Mouse (Mus musculus): ENCODE data around the gene Mgat5. TPM values are rescaled to one million over a fixed set of nuclear protein-coding genes. Genes with fewer than 3 reads are reported as not detected.

Gene Mgat5
- total and polyA plus RNA-seq, 2 experiments from 2014 or later: 2.1 to 11.2 TPM

- peaks cover 13% of the 10 kb centered on the region; the same call in 1 of the 2 replicates for H3K4me1 ChIP-seq (ENCODE audit: control insufficient read depth, insufficient read depth)
- no peak overlapping the region for H3K4me2 ChIP-seq (ENCODE audit: low read depth, low read length)
- H3K27ac ChIP-seq (ENCODE audit: low read depth): no peak overlapping the region
- WGBS: 54% methylated on average over 4 of the region's 4 CpGs
- H3K9me3 ChIP-seq (replicated peaks; ENCODE audit: control insufficient read depth, low read length): no peaks in the 10 kb centered on the region
- H3K27me3 ChIP-seq (ENCODE audit: control insufficient read depth, insufficient read depth, low read length): no peaks in the 10 kb centered on the region
- ATAC-seq (ENCODE audit: insufficient read depth, low read depth) (no peak), DNase-seq (ENCODE audit: low spot score) (no peak)
- H3K9ac ChIP-seq (replicated peaks; ENCODE audit: low read depth, low read length): no peak overlapping the region
- H3K36me3 ChIP-seq (replicated peaks; ENCODE audit: control insufficient read depth, insufficient read depth, low read length): no peaks in the 10 kb centered on the region
- H3K4me3 ChIP-seq (ENCODE audit: low read depth, low read length): no peak overlapping the region
- TF ChIP-seq CTCF (IDR thresholded peaks at IDR 0.05; ENCODE audit: low read depth) (no peak), EP300 (IDR thresholded peaks at IDR 0.05; ENCODE audit: low read depth) (no peak)
Measured at GRCm38 (mm10) chr1:127202360-127202759, 2.5 kb upstream of the Mgat5 start.

GRCm38 (mm10) chr1:127203231-127203764 is 1.5 kb upstream of the Mgat5 start:
- H3K27ac ChIP-seq (ENCODE audit: low read depth): no peak overlapping the region
- no peak overlapping the region for H3K4me3 ChIP-seq (ENCODE audit: low read depth, low read length)
- TF ChIP-seq CTCF (IDR thresholded peaks at IDR 0.05; ENCODE audit: low read depth) (peak; percentile 38), EP300 (IDR thresholded peaks at IDR 0.05; ENCODE audit: low read depth) (no peak)
- H3K9me3 ChIP-seq (replicated peaks; ENCODE audit: control insufficient read depth, low read length): no peaks in the 10 kb centered on the region
- peak; percentile 17 for DNase-seq (ENCODE audit: low spot score)
- no peak overlapping the region for H3K4me2 ChIP-seq (ENCODE audit: low read depth, low read length)
- H3K9ac ChIP-seq (replicated peaks; ENCODE audit: low read depth, low read length): no peak overlapping the region
- H3K4me1 ChIP-seq (ENCODE audit: control insufficient read depth, insufficient read depth): peaks cover 14% of the 10 kb centered on the region; the same call in 1 of the 2 replicates
- WGBS: 56% methylated on average over 4 of the region's 4 CpGs
- no peaks in the 10 kb centered on the region for H3K27me3 ChIP-seq (ENCODE audit: control insufficient read depth, insufficient read depth, low read length)
- H3K36me3 ChIP-seq (replicated peaks; ENCODE audit: control insufficient read depth, insufficient read depth, low read length): no peaks in the 10 kb centered on the region
- no peak for ATAC-seq (ENCODE audit: insufficient read depth, low read depth)

- Histone ChIP-seq H3K27me3 (ENCODE audit: control insufficient read depth, insufficient read depth, low read length) (no peaks in the 10 kb centered on the region), H3K27ac (ENCODE audit: low read depth) (peak overlapping the region; percentile 95), H3K4me3 (ENCODE audit: low read depth, low read length) (peak overlapping the region; percentile 93), H3K4me2 (ENCODE audit: low read depth, low read length) (peak overlapping the region; percentile 84), H3K9me3 (replicated peaks; ENCODE audit: control insufficient read depth, low read length) (no peaks in the 10 kb centered on the region), H3K9ac (replicated peaks; ENCODE audit: low read depth, low read length) (peak overlapping the region; percentile 73), H3K4me1 (ENCODE audit: control insufficient read depth, insufficient read depth) (peaks cover 14% of the 10 kb centered on the region; the same call in 1 of the 2 replicates), H3K36me3 (replicated peaks; ENCODE audit: control insufficient read depth, insufficient read depth, low read length) (no peaks in the 10 kb centered on the region)
- TF ChIP-seq EP300 (IDR thresholded peaks at IDR 0.05; ENCODE audit: low read depth) (no peak), CTCF (IDR thresholded peaks at IDR 0.05; ENCODE audit: low read depth) (no peak)
- ATAC-seq (ENCODE audit: insufficient read depth, low read depth) (no peak), DNase-seq (ENCODE audit: low spot score) (no peak)
- WGBS: under 1% methylated on average over 24 of the region's 24 CpGs
Measured at GRCm38 (mm10) chr1:127205501-127206019, 745 bp downstream of the Mgat5 start.

DNA sequence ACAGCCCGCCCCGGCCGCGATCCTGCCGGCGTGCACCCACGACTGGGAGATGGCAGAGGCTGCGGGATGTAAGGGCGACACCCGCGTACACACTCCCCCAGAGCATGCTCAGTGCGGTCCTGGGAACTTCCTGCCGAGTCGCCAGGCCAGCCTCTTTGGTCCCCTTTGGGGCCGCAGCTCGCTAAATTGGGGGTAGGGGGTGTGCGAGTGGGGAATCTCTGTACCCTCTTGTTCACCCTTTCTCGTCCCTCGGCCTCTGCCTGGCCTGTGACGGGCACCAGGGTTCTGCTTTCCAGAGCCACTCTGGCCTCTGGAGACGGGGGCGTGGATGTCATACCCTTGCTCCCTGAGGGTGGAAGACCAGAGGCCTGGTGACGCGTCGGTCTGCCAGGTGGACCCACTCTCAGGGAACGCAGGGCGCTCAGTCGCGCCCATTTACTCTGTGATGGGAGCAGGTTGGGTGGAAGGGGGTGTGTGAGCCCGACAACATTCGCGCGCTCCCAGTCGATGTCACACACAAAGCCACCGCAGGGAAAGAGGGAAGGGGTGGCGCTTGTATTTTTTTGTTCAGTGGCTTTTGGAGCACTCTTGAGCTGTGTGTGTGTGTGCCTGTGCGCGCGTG is 1.3 kb downstream of the Mgat5 start:
- peak overlapping the region; percentile 73 for H3K9ac ChIP-seq (replicated peaks; ENCODE audit: low read depth, low read length)
- peak overlapping the region; percentile 84 for H3K4me2 ChIP-seq (ENCODE audit: low read depth, low read length)
- TF ChIP-seq EP300 (IDR thresholded peaks at IDR 0.05; ENCODE audit: low read depth) (no peak), CTCF (IDR thresholded peaks at IDR 0.05; ENCODE audit: low read depth) (no peak)
- H3K36me3 ChIP-seq (replicated peaks; ENCODE audit: control insufficient read depth, insufficient read depth, low read length): no peaks in the 10 kb centered on the region
- ATAC-seq (ENCODE audit: insufficient read depth, low read depth) (no peak), DNase-seq (ENCODE audit: low spot score) (peak; percentile 36)
- 3% methylated on average over 39 of the region's 39 CpGs for WGBS
- peaks cover 14% of the 10 kb centered on the region; the same call in 1 of the 2 replicates for H3K4me1 ChIP-seq (ENCODE audit: control insufficient read depth, insufficient read depth)
- peak overlapping the region; percentile 93 for H3K4me3 ChIP-seq (ENCODE audit: low read depth, low read length)
- H3K27me3 ChIP-seq (ENCODE audit: control insufficient read depth, insufficient read depth, low read length): no peaks in the 10 kb centered on the region
- no peaks in the 10 kb centered on the region for H3K9me3 ChIP-seq (replicated peaks; ENCODE audit: control insufficient read depth, low read length)
- H3K27ac ChIP-seq (ENCODE audit: low read depth): 0 out of 2 replicates have a peak overlapping the region, but pooled peaks have one; percentile 32

- H3K4me2 ChIP-seq (ENCODE audit: low read depth, low read length): peak overlapping the region; percentile 84
- no peak overlapping the region for H3K27ac ChIP-seq (ENCODE audit: low read depth)
- H3K9ac ChIP-seq (replicated peaks; ENCODE audit: low read depth, low read length): 0 out of 2 replicates have a peak overlapping the region, but pooled peaks have one; percentile 26
- ATAC-seq (ENCODE audit: insufficient read depth, low read depth) (no peak), DNase-seq (ENCODE audit: low spot score) (no peak)
- WGBS: 62% methylated on average over 11 of the region's 11 CpGs
- peak overlapping the region; percentile 93 for H3K4me3 ChIP-seq (ENCODE audit: low read depth, low read length)
- H3K27me3 ChIP-seq (ENCODE audit: control insufficient read depth, insufficient read depth, low read length): no peaks in the 10 kb centered on the region
- H3K36me3 ChIP-seq (replicated peaks; ENCODE audit: control insufficient read depth, insufficient read depth, low read length): no peaks in the 10 kb centered on the region
- no peak for TF ChIP-seq CTCF (IDR thresholded peaks at IDR 0.05; ENCODE audit: low read depth)
- TF ChIP-seq EP300 (IDR thresholded peaks at IDR 0.05; ENCODE audit: low read depth): no peak
- H3K4me1 ChIP-seq (ENCODE audit: control insufficient read depth, insufficient read depth): peaks cover 14% of the 10 kb centered on the region; the same call in 1 of the 2 replicates
- no peaks in the 10 kb centered on the region for H3K9me3 ChIP-seq (replicated peaks; ENCODE audit: control insufficient read depth, low read length)
Measured at GRCm38 (mm10) chr1:127206881-127207555, 2.2 kb downstream of the Mgat5 start.

All from heart, postnatal 0 days (tissue).